Mouse (Mus musculus) megakaryocyte, embryonic 14.5 days (primary cell): ENCODE results near the gene Egfem1.

Experiments used
- FLI1 ChIP-seq: IDR thresholded peaks from 2 replicates; pipeline ENCODE4 v1.6.1; 2012; ENCODE audit warnings: low read length, inconsistent platforms, mixed read lengths
- GATA1 ChIP-seq: IDR thresholded peaks from 3 replicates; pipeline ENCODE4 v1.6.1; 2012; ENCODE audit warnings: mixed read lengths, low read length, inconsistent platforms, borderline replicate concordance

- no peak for TF ChIP-seq FLI1
- no peak for TF ChIP-seq GATA1
Observed at GRCm38 (mm10) chr3:29047273-29047932, 34.4 kb upstream of the Egfem1 start.
